Mouse (Mus musculus) liver, embryonic 11.5 days (tissue): ENCODE measurements around the gene Ap2b1. TPM values are rescaled to one million over a fixed set of nuclear protein-coding genes. Genes with fewer than 3 reads are reported as not detected.
"Not testable (repeated sequence)": the region's sequence is repeated elsewhere in the genome, so short reads cannot be mapped to it uniquely, and the experiment has no call there.

Source experiments
- ATAC-seq: fragments of 200-750 bp; cut with Nextera tagmentation; replicated peaks from 2 replicates; pipeline ENCODE4 v1.8.0; 2017; ENCODE audit warnings: moderate number of reproducible peaks, mild to moderate bottlenecking, moderate TSS enrichment, moderate library complexity; ENCODE audit not compliant: low FRiP score
- DNase-seq: peaks from one replicate; pipeline ENCODE4 v3.0.0-alpha.2; 2017; ENCODE audit warnings: low spot score
- H3K27ac ChIP-seq: fragments of 300-500 bp; sonication (generic); 2 replicates; pipeline ENCODE4 v1.5.1; 2014; ENCODE audit warnings: mild to moderate bottlenecking, low read depth, low read length, control low read depth
- H3K27me3 ChIP-seq: fragments of 300-500 bp; sonication (generic); replicated peaks from 2 replicates; pipeline ENCODE4 v1.6.1; 2014; ENCODE audit warnings: low read length, mixed read lengths; ENCODE audit not compliant: control insufficient read depth, insufficient read depth
- H3K36me3 ChIP-seq: fragments of 300-500 bp; sonication (generic); 2 replicates; pipeline ENCODE4 v1.6.1; 2014; ENCODE audit warnings: mild to moderate bottlenecking, low read length, moderate library complexity, mixed read lengths; ENCODE audit not compliant: control insufficient read depth, insufficient read depth
- H3K4me1 ChIP-seq: fragments of 300-500 bp; sonication (generic); replicated peaks from 2 replicates; pipeline ENCODE4 v1.6.1; 2014; ENCODE audit warnings: low read length, mixed read lengths; ENCODE audit not compliant: control insufficient read depth, insufficient read depth
- H3K4me2 ChIP-seq: fragments of 300-500 bp; sonication (generic); 2 replicates; pipeline ENCODE4 v1.6.1; 2014; ENCODE audit warnings: mild to moderate bottlenecking, control low read depth, moderate library complexity
- H3K4me3 ChIP-seq: fragments of 300-500 bp; sonication (generic); 2 replicates; pipeline ENCODE4 v1.5.1; 2014; ENCODE audit warnings: low read depth, low read length, control low read depth
- H3K9ac ChIP-seq: fragments of 300-500 bp; sonication (generic); 2 replicates; pipeline ENCODE4 v1.6.1; 2014; ENCODE audit warnings: low read depth, low read length, control low read depth
- H3K9me3 ChIP-seq: fragments of 300-500 bp; sonication (generic); 2 replicates; pipeline ENCODE4 v1.6.1; 2016; ENCODE audit warnings: low read length, inconsistent platforms, mixed read lengths; ENCODE audit not compliant: control insufficient read depth
- WGBS: fragments of 180-500 bp; shearing (Covaris S2); extraction: QIAGEN DNeasy Blood & Tissue Kit; methylation state at CpG from one replicate; pipeline ENCODE4 v1.1.7; 2014; 5-methylcytosine and 5-hydroxymethylcytosine counted together
- polyA plus RNA-seq: library from polyadenylated mRNA; unstranded; fragments of >200 nt; fragmentation: Nextera tagmentation; extraction: Ambion mirVana; gene quantifications from 2 replicates; pipeline ENCODE4 v1.2.1, GENCODE M21; 2014

Ap2b1 gene
- polyA plus RNA-seq, 1 experiment from 2014 or later: 52.2 TPM

DNA sequence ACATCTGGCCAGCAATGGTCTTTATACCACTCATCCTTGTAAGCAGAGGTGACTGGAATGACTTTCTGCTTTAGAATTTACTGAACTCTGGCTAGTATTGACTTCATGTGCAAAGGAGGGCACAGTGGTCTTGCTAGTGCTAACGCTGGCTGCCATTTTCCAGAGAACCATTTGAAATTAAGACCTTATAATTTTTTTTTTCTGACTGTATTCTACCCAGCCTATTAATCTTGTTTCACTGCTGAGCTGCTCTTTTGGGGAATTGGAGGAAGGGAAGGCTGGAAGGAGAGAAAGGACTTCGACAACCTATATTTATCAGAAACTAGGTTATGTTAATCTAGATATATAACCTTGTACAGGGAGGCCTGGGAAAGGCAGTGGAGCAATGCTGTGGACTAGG, 5.7 kb downstream of the Ap2b1 start:
- ATAC-seq (no peak), DNase-seq (no peak)
- Histone ChIP-seq H3K4me3 (no peak overlapping the region), H3K36me3 (no peaks in the 10 kb centered on the region), H3K27ac (no peak overlapping the region), H3K9me3 (no peaks in the 10 kb centered on the region), H3K4me2 (peak overlapping the region; percentile 87; the same call in 1 of the 2 replicates), H3K4me1 (peaks cover 8% of the 10 kb centered on the region), H3K9ac (no peak overlapping the region; the same call in 1 of the 2 replicates), H3K27me3 (no peaks in the 10 kb centered on the region)
- WGBS: 80% methylated on average over 2 of the region's 2 CpGs

GRCm38 (mm10) chr11:83306700-83307253, 8.0 kb downstream of the Ap2b1 start:
- ATAC-seq (no peak), DNase-seq (no peak)
- Histone ChIP-seq H3K27ac (no peak overlapping the region), H3K4me2 (no peak overlapping the region), H3K9me3 (no peaks in the 10 kb centered on the region), H3K36me3 (no peaks in the 10 kb centered on the region), H3K4me3 (no peak overlapping the region), H3K4me1 (peaks cover 8% of the 10 kb centered on the region), H3K27me3 (no peaks in the 10 kb centered on the region), H3K9ac (no peak overlapping the region)
- 81% methylated on average over 4 of the region's 4 CpGs for whole genome bisulfite sequencing

- no peak overlapping the region for H3K27ac ChIP-seq
- H3K4me1 ChIP-seq: no peaks in the 10 kb centered on the region
- no peak overlapping the region for H3K9ac ChIP-seq
- no peaks in the 10 kb centered on the region for H3K9me3 ChIP-seq
- no peak overlapping the region for H3K4me2 ChIP-seq
- WGBS: 92% methylated on average over 5 of the region's 5 CpGs
- no peak overlapping the region for H3K4me3 ChIP-seq
- DNase-seq: no peak
- ATAC-seq: no peak
- peaks cover 7% of the 10 kb centered on the region; the same call in 1 of the 2 replicates for H3K36me3 ChIP-seq
- H3K27me3 ChIP-seq: no peaks in the 10 kb centered on the region
Measured at GRCm38 (mm10) chr11:83312471-83312870, 13.6 kb downstream of the Ap2b1 start.

GRCm38 (mm10) chr11:83319048-83319447, 20.2 kb downstream of the Ap2b1 start:
- H3K4me3 ChIP-seq: no peak overlapping the region
- peaks cover 19% of the 10 kb centered on the region for H3K36me3 ChIP-seq
- no peaks in the 10 kb centered on the region for H3K27me3 ChIP-seq
- H3K9me3 ChIP-seq: no peaks in the 10 kb centered on the region
- no peak for ATAC-seq
- no peak overlapping the region for H3K27ac ChIP-seq
- no peak overlapping the region for H3K9ac ChIP-seq
- no peak overlapping the region for H3K4me2 ChIP-seq
- no peaks in the 10 kb centered on the region for H3K4me1 ChIP-seq
- WGBS: 87% methylated on average over 4 of the region's 4 CpGs
- no peak for DNase-seq

DNA sequence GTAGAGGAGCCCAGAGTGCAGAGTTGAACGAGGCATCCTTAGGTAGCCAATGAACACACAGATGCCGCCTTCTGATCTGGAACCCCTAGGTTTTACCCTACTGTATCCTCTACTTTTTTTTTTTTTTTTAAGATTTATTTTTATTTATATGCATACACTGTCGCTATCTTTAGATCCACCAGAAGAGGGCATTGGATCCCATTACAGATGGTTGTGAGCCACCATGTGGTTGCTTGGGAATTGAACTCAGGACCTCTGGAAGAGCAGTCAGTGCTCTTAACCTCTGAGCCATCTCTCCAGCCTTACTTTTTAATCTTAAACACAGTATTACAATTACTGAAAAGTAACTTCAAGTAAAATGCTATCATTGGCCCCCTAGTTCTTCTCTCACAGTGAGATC, 27.9 kb downstream of the Ap2b1 start:
- ATAC-seq, H3K4me3 ChIP-seq, H3K9me3 ChIP-seq, H3K9ac ChIP-seq, DNase-seq, H3K4me2 ChIP-seq, H3K27me3 ChIP-seq, H3K4me1 ChIP-seq, H3K27ac ChIP-seq: not testable (repeated sequence)
- WGBS: 93% methylated on average over 3 of the region's 3 CpGs
- H3K36me3 ChIP-seq: peaks cover 23% of the 10 kb centered on the region

DNA sequence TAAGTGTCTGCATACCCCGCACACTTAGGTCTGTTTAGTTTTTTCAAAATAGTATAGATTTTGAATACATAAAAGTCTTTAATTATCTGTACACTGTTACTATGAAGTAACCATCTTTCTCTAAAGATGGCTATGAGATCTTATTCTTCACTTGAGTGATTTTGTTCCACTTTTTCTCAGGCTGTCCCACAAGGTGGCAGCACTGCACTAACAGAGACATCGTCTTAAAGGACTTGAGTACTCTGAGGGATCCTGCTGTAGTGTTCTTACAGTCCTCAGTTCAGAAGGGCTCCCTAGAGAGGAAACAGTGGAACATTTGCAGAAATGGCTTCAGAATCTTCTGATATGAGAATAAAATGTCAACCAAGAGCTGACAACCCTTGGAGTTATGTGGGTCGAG, 28.6 kb downstream of the Ap2b1 start:
- ATAC-seq: no peak
- no peaks in the 10 kb centered on the region for H3K4me1 ChIP-seq
- no peak overlapping the region for H3K9ac ChIP-seq
- no peak overlapping the region for H3K4me3 ChIP-seq
- no peak overlapping the region for H3K4me2 ChIP-seq
- WGBS: 74% methylated on average over 3 of the region's 3 CpGs
- H3K27ac ChIP-seq: no peak overlapping the region
- H3K36me3 ChIP-seq: peaks cover 17% of the 10 kb centered on the region
- no peaks in the 10 kb centered on the region for H3K9me3 ChIP-seq
- no peaks in the 10 kb centered on the region for H3K27me3 ChIP-seq
- no peak for DNase-seq

GRCm38 (mm10) chr11:83335826-83336225, 37.0 kb downstream of the Ap2b1 start:
- Histone ChIP-seq H3K9me3 (no peaks in the 10 kb centered on the region), H3K4me2 (no peak overlapping the region), H3K27ac (no peak overlapping the region), H3K9ac (no peak overlapping the region), H3K36me3 (peaks cover 29% of the 10 kb centered on the region), H3K27me3 (no peaks in the 10 kb centered on the region), H3K4me3 (no peak overlapping the region), H3K4me1 (no peaks in the 10 kb centered on the region)
- WGBS: 89% methylated on average over 7 of the region's 7 CpGs
- ATAC-seq (no peak), DNase-seq (no peak)

DNA sequence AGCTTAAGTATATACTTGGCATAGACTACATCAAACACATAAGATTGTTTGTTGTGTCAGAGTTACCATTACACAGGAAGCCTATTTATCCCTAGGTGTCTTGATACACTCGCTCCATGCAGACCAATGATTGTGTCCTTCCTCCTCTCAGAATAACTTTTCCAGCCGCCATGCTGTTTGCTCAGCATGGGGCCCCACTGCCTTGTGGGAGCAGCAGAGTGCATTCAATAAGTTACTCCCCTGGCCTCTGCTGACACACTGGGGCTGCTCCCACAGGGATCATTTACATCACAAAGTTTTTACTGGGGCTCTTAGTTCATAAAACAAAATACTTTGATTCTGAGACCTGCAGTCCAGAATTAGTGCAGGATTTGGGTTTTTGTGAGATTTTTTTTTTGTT, 40.9 kb downstream of the Ap2b1 start:
- Histone ChIP-seq H3K27ac (no peak overlapping the region), H3K9ac (no peak overlapping the region), H3K9me3 (no peaks in the 10 kb centered on the region), H3K4me1 (no peaks in the 10 kb centered on the region), H3K4me2 (no peak overlapping the region), H3K36me3 (peaks cover 34% of the 10 kb centered on the region), H3K27me3 (no peaks in the 10 kb centered on the region), H3K4me3 (no peak overlapping the region)
- 90% methylated on average over 2 of the region's 2 CpGs for WGBS
- DNase-seq (no peak), ATAC-seq (no peak)

- no peak overlapping the region for H3K27ac ChIP-seq
- H3K4me3 ChIP-seq: no peak overlapping the region
- peaks cover 35% of the 10 kb centered on the region for H3K36me3 ChIP-seq
- 85% methylated on average over 3 of the region's 3 CpGs for WGBS
- no peak for DNase-seq
- no peak for ATAC-seq
- no peak overlapping the region for H3K9ac ChIP-seq
- H3K9me3 ChIP-seq: no peaks in the 10 kb centered on the region
- H3K27me3 ChIP-seq: no peaks in the 10 kb centered on the region
- H3K4me2 ChIP-seq: no peak overlapping the region
- H3K4me1 ChIP-seq: no peaks in the 10 kb centered on the region
Measured at GRCm38 (mm10) chr11:83341716-83342245, 43.0 kb downstream of the Ap2b1 start.
